9 mouse cellular contexts compared by ENCODE assay signal in genomic region chr8:75233915-75234554, GRCm38 (mm10). TPM values are rescaled to one million over a fixed set of nuclear protein-coding genes. Genes with fewer than 3 reads are reported as not detected.
DNase-seq lines count a peak whose midpoint lies in the region; ATAC-seq and TF ChIP-seq lines count a peak whose summit lies in the region.
"Had no signal": no experiment of that assay in that cellular context is flagged by ENCODE, and none has a peak within 500 bp of the region (broad histone marks: within the 10 kb centered on the region; RNA-seq: fewer than 3 reads in every experiment).

No protein-coding gene starts in this region.

- in situ Hi-C loops in ES-E14 (cut with MboI; ENCODE audit: low sequenced_read_pairs in 2 of 2, unreplicated experiment in 2 of 2): no loop called here

- H3K27ac ChIP-seq in ES-E14 (ENCODE audit: insufficient read depth, low read depth, low read length, poor library complexity, severe bottlenecking): no peak overlapping the region

- H3K4me1 ChIP-seq in ES-E14 (ENCODE audit: control insufficient read depth in 2 of 2, insufficient read depth in 2 of 2, low read length in 2 of 2, poor library complexity in 1 of 2): no peaks in the 10 kb centered on the region

- H3K4me3 ChIP-seq in ES-E14 (ENCODE audit: insufficient read depth in 1 of 2, low read depth in 1 of 2, low read length in 2 of 2, poor library complexity in 1 of 2, severe bottlenecking in 1 of 2): no peak overlapping the region
- H3K4me3 ChIP-seq: myocyte had no signal

- no peaks in the 10 kb centered on the region for H3K36me3 ChIP-seq in ES-E14 (ENCODE audit: control insufficient read depth, insufficient read depth, low read length, poor library complexity, severe bottlenecking)

- ATAC-seq in hematopoietic stem cell, adult 5-6 weeks (replicated peaks in 1 of 2; ENCODE audit: insufficient read depth in 1 of 2, low FRiP score in 2 of 2, low TSS enrichment in 1 of 2, low read depth in 1 of 2, poor library complexity in 2 of 2, severe bottlenecking in 2 of 2): peak; percentile 42 to 65; a peak in 2 of 4 replicates

- no peaks in the 10 kb centered on the region for H3K9me3 ChIP-seq in ES-E14 (ENCODE audit: control insufficient read depth, insufficient read depth, low read depth, low read length)

- DNase-seq in adrenal gland, postnatal 14 days: peak; percentile 37
- no peak for DNase-seq in adrenal gland, adult 2 months
- DNase-seq in kidney, adult 9 months: peak; percentile 27
- no peak for DNase-seq in kidney, postnatal 14 days
- no peak for DNase-seq in ES-E14 (ENCODE audit: low read depth, low spot score)
- no peak for DNase-seq in thymus, postnatal 14 days
- no peak for DNase-seq in spleen, postnatal 10 days (ENCODE audit: low spot score in 2 of 2)

- no peak overlapping the region for H3K9ac ChIP-seq in ES-E14 (ENCODE audit: insufficient read depth, low read depth, low read length, poor library complexity, severe bottlenecking)

TF ChIP-seq in ES-E14, 5 proteins besides CTCF, POLR2A, EP300 and RAD21:
- TF ChIP-seq HCFC1 (IDR thresholded peaks at IDR 0.05; ENCODE audit: borderline replicate concordance, insufficient read depth, low read length) (no peak), ZC3H11A (IDR thresholded peaks at IDR 0.05; ENCODE audit: borderline replicate concordance, low read depth, low read length) (0 out of 2 replicates have a peak, but pooled peaks have one; percentile 17)

RNA-seq across cellular contexts. Expression of gene Rasd2, which starts 20.3 kb away (rescaled TPM):
- total RNA-seq in adrenal gland, postnatal 14 days (2021): 1.6 and 2.0 TPM in 2 replicates
- 1 to 10 TPM; 1.5 to 4.8 TPM for total RNA-seq in adrenal gland, adult 2 months (2021)
- polyA plus RNA-seq in adrenal gland, adult 2 months (2012; rRNA removed): 2.9 and 3.3 TPM in 2 replicates
- total RNA-seq in ES-E14 (2012; rRNA removed): 2.1 TPM in 2 replicates
- 0.15 TPM in 1 of 2 replicates, not detected in the other for total RNA-seq in hematopoietic stem cell, adult 5-6 weeks (2017)
- polyA plus RNA-seq: myocyte had no signal

Comparison
In these comparisons a context has a peak if more than half of its experiments do, and no peak if none do; other contexts are left out.
1. DNase-seq: peak in adrenal gland, postnatal 14 days (single experiment) and kidney, adult 9 months (single experiment); none in adrenal gland, adult 2 months (single experiment), kidney, postnatal 14 days (single experiment), ES-E14 (single experiment), thymus, postnatal 14 days (single experiment) and spleen, postnatal 10 days (0 of 2).